Mouse (Mus musculus): Measurements from ENCODE around the gene Usmg5. TPM values are rescaled to one million over a fixed set of nuclear protein-coding genes. Genes with fewer than 3 reads are reported as not detected.

Gene Usmg5
- polyA plus RNA-seq, 1 experiment: 1,012 TPM

DNA sequence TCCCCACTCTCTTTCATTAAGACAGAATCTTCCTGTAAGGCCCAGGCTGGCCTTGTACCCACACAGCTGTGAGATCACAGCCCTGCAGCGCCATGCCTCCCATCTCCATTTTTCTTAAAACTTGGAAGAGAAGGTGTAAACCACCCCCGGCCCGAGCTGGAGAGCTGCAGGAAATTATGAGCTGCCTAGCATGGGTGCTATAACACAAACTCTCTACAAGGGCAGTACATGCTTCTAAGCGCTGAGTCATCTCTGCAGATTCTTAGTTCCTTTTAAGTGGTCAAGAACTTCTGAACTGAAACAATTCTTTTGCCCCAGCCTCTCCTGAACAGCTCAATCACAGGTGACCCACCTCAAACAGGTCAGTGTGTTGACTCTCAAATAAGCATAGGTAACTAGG, 55.5 kb downstream of the Usmg5 start:
- H3K27me3 ChIP-seq (ENCODE audit: control insufficient read depth, insufficient read depth, insufficient read length): no peaks in the 10 kb centered on the region
- no peak for TF ChIP-seq SRF (IDR thresholded peaks at IDR 0.05; ENCODE audit: control insufficient read depth, insufficient read length, low read depth)
- TF ChIP-seq MAX (IDR thresholded peaks at IDR 0.05; ENCODE audit: low read depth): no peak
- no peak for TF ChIP-seq POLR2AphosphoS2 (IDR thresholded peaks at IDR 0.05; ENCODE audit: insufficient read length, low read depth)
- no peak for TF ChIP-seq MYOG (IDR thresholded peaks at IDR 0.05; ENCODE audit: control insufficient read depth in 1 of 3, insufficient read depth in 1 of 3, insufficient read length in 2 of 3, low read depth in 2 of 3)
- no peak for TF ChIP-seq E2F4 (IDR thresholded peaks at IDR 0.05; ENCODE audit: insufficient read depth)
- no peak for TF ChIP-seq TCF12 (IDR thresholded peaks at IDR 0.05; ENCODE audit: insufficient read depth, poor library complexity, severe bottlenecking)
- TF ChIP-seq REST (IDR thresholded peaks at IDR 0.05; ENCODE audit: insufficient read depth, insufficient read length): no peak
- no peak for TF ChIP-seq TCF3 (IDR thresholded peaks at IDR 0.05; ENCODE audit: insufficient read length, low read depth)
- no peak overlapping the region for H3K4me3 ChIP-seq
- H3ac ChIP-seq (ENCODE audit: control insufficient read depth, insufficient read length): no peak overlapping the region
- H3K36me3 ChIP-seq (ENCODE audit: control insufficient read depth, insufficient read depth): peaks cover 26% of the 10 kb centered on the region
- no peaks in the 10 kb centered on the region for H3K79me2 ChIP-seq (ENCODE audit: control insufficient read depth, insufficient read depth)
- no peak overlapping the region for H3K4me2 ChIP-seq (ENCODE audit: low read depth)

Other genes with a start within 250 kb of the Usmg5 start
- not detected for gene Ina, start 75.9 kb downstream of the Usmg5 start, polyA plus RNA-seq (2012; fragmentation: generic; extraction: Trizol)
- gene Nt5c2, start 75.5 kb downstream of the Usmg5 start, polyA plus RNA-seq (2012; fragmentation: generic; extraction: Trizol): 19.5 TPM
- gene Pcgf6, start 39.7 kb downstream of the Usmg5 start, polyA plus RNA-seq (2012; fragmentation: generic; extraction: Trizol): 5.6 TPM
- gene Taf5, start 22.9 kb downstream of the Usmg5 start, polyA plus RNA-seq (2012; fragmentation: generic; extraction: Trizol): 2.5 TPM
- 16.1 TPM for gene Pdcd11, start 121 bp upstream of the Usmg5 start, polyA plus RNA-seq (2012; fragmentation: generic; extraction: Trizol)
- 1.4 TPM for gene Calhm2, start 47.6 kb upstream of the Usmg5 start, polyA plus RNA-seq (2012; fragmentation: generic; extraction: Trizol)
- gene Calhm1, start 53.6 kb upstream of the Usmg5 start, polyA plus RNA-seq (2012; fragmentation: generic; extraction: Trizol): not detected
- not detected for gene Calhm3, start 67.1 kb upstream of the Usmg5 start, polyA plus RNA-seq (2012; fragmentation: generic; extraction: Trizol)
- gene Neurl1a, start 88.2 kb upstream of the Usmg5 start, polyA plus RNA-seq (2012; fragmentation: generic; extraction: Trizol): 120 TPM

All from myocyte (in vitro differentiated cells).